In the genomic region with DNA sequence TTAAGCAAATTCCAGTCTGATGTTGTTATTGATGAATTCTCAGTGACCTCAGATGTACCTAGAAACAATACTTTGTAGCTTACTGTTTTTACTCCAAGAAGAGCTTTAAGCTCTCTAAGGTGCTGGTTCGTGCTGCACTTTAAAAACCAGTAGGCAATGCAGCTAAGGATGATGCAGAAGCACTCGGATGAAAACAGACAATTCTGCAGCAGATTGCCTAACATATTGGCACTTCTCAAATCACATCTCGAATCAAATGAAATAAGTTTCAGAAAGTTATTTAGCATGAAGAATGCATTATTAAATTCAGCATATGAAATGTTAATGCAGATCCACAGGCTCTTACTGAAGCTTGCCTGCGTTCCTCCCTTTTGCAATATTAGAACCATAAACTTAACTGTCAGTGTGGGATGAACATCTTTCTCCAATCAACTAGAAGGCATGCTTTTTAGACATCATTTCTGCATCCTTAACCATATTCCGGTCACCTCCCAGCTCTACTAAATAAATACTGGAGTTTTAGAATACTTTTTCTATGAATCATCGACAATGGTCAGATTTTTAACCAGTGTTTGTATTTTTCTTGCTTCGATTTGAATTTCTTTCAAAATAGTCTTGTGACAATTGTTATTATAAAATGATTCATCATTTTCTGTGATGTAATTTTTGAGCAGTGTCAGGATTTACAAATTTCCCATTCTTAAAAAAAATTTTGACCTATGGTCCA, we compare ENCODE assay signal across 28 mouse cellular contexts.
DNase-seq lines count a peak whose midpoint lies in the region; ATAC-seq and TF ChIP-seq lines count a peak whose summit lies in the region.
"Had no signal": no experiment of that assay in that cellular context is flagged by ENCODE, and none has a peak within 500 bp of the region (broad histone marks: within the 10 kb centered on the region; RNA-seq: fewer than 3 reads in every experiment).

No protein-coding gene starts in this region.

- DNase-seq in layer of hippocampus, adult 9-10 months (ENCODE audit: low spot score), result peak; percentile 29
- no peak for DNase-seq in layer of hippocampus, postnatal 36 days
- DNase-seq in 3T3-L1 (ENCODE audit: low read depth, low spot score), result peak; percentile 85
- peak; percentile 43 for DNase-seq in NIH3T3 (ENCODE audit: low read depth)
- peak; percentile 29 for DNase-seq in retina, embryonic 14.5 days (ENCODE audit: low spot score)
- no peak for DNase-seq in cerebellum, postnatal 36 days
- no peak for DNase-seq in midbrain, embryonic 11.5 days (ENCODE audit: low spot score, missing footprints)
- no peak for DNase-seq in kidney, adult 2 months
- DNase-seq: adrenal gland, adult 8-10 months; adrenal gland, postnatal 25 days; B cell, adult 2 months; cerebellum, adult 18-20 months; cerebellum, adult 9-10 months; cerebellum, postnatal 14 days; gastrocnemius, adult 2 months; gastrocnemius, postnatal 14 days; heart, adult 11 months had no signal

- H3K4me1 ChIP-seq in midbrain, embryonic 11.5 days (ENCODE audit: control insufficient read depth, insufficient read depth, low read length), result no peaks in the 10 kb centered on the region
- no peaks in the 10 kb centered on the region for H3K4me1 ChIP-seq in kidney, adult 2 months (ENCODE audit: control insufficient read depth, insufficient read depth, low read length)
- H3K4me1 ChIP-seq: embryonic facial prominence, embryonic 12.5 days; embryonic facial prominence, embryonic 15.5 days; forebrain, embryonic 12.5 days; forebrain, embryonic 15.5 days; hindbrain, embryonic 12.5 days had no signal

- H3K9me3 ChIP-seq in midbrain, embryonic 11.5 days (ENCODE audit: control insufficient read depth, low read length), result no peaks in the 10 kb centered on the region
- H3K9me3 ChIP-seq: embryonic facial prominence, embryonic 12.5 days; embryonic facial prominence, embryonic 15.5 days; forebrain, embryonic 12.5 days; forebrain, embryonic 15.5 days; hindbrain, embryonic 12.5 days had no signal

- no peaks in the 10 kb centered on the region for H3K36me3 ChIP-seq in midbrain, embryonic 11.5 days (ENCODE audit: control insufficient read depth, insufficient read depth, low read length)
- no peaks in the 10 kb centered on the region for H3K36me3 ChIP-seq in kidney, adult 2 months (ENCODE audit: control insufficient read depth, insufficient read depth, low read length)
- H3K36me3 ChIP-seq: embryonic facial prominence, embryonic 12.5 days; embryonic facial prominence, embryonic 15.5 days; forebrain, embryonic 12.5 days; forebrain, embryonic 15.5 days; G1E; hindbrain, embryonic 12.5 days had no signal

- WGBS in midbrain, embryonic 11.5 days, result 89% methylated on average over 7 of the region's 7 CpGs
- 75% methylated on average over 7 of the region's 7 CpGs for WGBS in kidney, adult 2 months

- H3K4me3 ChIP-seq in midbrain, embryonic 11.5 days (ENCODE audit: low read depth, low read length), result no peak overlapping the region
- no peak overlapping the region for H3K4me3 ChIP-seq in kidney, adult 2 months (ENCODE audit: insufficient read depth, low read depth, low read length)
- H3K4me3 ChIP-seq: embryonic facial prominence, embryonic 12.5 days; embryonic facial prominence, embryonic 15.5 days; erythroblast, embryonic 14.5 days; forebrain, embryonic 12.5 days; forebrain, embryonic 15.5 days; gastrocnemius, adult 2 months; hindbrain, embryonic 12.5 days had no signal

- ATAC-seq in midbrain, embryonic 11.5 days (ENCODE audit: low FRiP score), result no peak
- ATAC-seq: activated CD4-positive, CD25-positive, alpha-beta regulatory T cell, adult 4 months; forebrain, embryonic 15.5 days; hindbrain, embryonic 16.5 days had no signal

- no peak for TF ChIP-seq CTCF in kidney, adult 2 months (conservative IDR thresholded peaks at IDR 0.05; ENCODE audit: insufficient read depth, insufficient read length, low read depth, low read length)

- no peak overlapping the region for H3K27ac ChIP-seq in midbrain, embryonic 11.5 days (ENCODE audit: low read depth, low read length)
- H3K27ac ChIP-seq in kidney, adult 2 months (ENCODE audit: insufficient read depth, low read depth, low read length), result no peak overlapping the region
- H3K27ac ChIP-seq: embryonic facial prominence, embryonic 12.5 days; embryonic facial prominence, embryonic 15.5 days; forebrain, embryonic 12.5 days; forebrain, embryonic 15.5 days; gastrocnemius, adult 2 months; hindbrain, embryonic 12.5 days had no signal

- no peak overlapping the region for H3K4me2 ChIP-seq in midbrain, embryonic 11.5 days
- H3K4me2 ChIP-seq: embryonic facial prominence, embryonic 12.5 days; embryonic facial prominence, embryonic 15.5 days; forebrain, embryonic 12.5 days; forebrain, embryonic 15.5 days; heart, embryonic 11.5 days; hindbrain, embryonic 12.5 days had no signal

- no peak for TF ChIP-seq POLR2A in kidney, adult 2 months (IDR thresholded peaks at IDR 0.05; ENCODE audit: low read depth, low read length)

- H3K27me3 ChIP-seq in midbrain, embryonic 11.5 days (ENCODE audit: control insufficient read depth, insufficient read depth, low read length), result no peaks in the 10 kb centered on the region
- H3K27me3 ChIP-seq in kidney, adult 2 months (replicated peaks; ENCODE audit: control insufficient read depth, insufficient read depth, low read length), result no peaks in the 10 kb centered on the region
- H3K27me3 ChIP-seq: CH12.LX; embryonic facial prominence, embryonic 12.5 days; embryonic facial prominence, embryonic 15.5 days; forebrain, embryonic 12.5 days; forebrain, embryonic 15.5 days; hindbrain, embryonic 12.5 days had no signal

- H3K9ac ChIP-seq in midbrain, embryonic 11.5 days (ENCODE audit: low read length), result no peak overlapping the region
- H3K9ac ChIP-seq: embryonic facial prominence, embryonic 12.5 days; embryonic facial prominence, embryonic 15.5 days; forebrain, embryonic 12.5 days; forebrain, embryonic 15.5 days; hindbrain, embryonic 12.5 days had no signal

Comparison
In these comparisons a context has a peak if more than half of its experiments do, and no peak if none do; other contexts are left out.
1. DNase-seq: peak in layer of hippocampus, adult 9-10 months (single experiment), 3T3-L1 (single experiment), NIH3T3 (single experiment) and retina, embryonic 14.5 days (single experiment); none in layer of hippocampus, postnatal 36 days (0 of 2), cerebellum, postnatal 36 days (0 of 2), midbrain, embryonic 11.5 days (single experiment) and kidney, adult 2 months (single experiment).